Mouse (Mus musculus) bone marrow macrophage, adult 2 months (primary cell): Measurements from ENCODE around the gene Ccdc78.

Source experiments
- CTCF ChIP-seq: IDR thresholded peaks from 2 replicates; pipeline ENCODE4 v1.5.1; 2012; ENCODE audit warnings: low read depth, mild to moderate bottlenecking, low read length, moderate library complexity
- POLR2A ChIP-seq: IDR thresholded peaks from 2 replicates; pipeline ENCODE4 v1.6.1; 2012; ENCODE audit warnings: mild to moderate bottlenecking, low read depth, low read length, borderline replicate concordance

GRCm38 (mm10) chr17:25749314-25749713 lies 37.1 kb upstream of the Ccdc78 start:
- no peak for TF ChIP-seq CTCF
- TF ChIP-seq POLR2A: no peak
